Mouse (Mus musculus): ENCODE measurements around the gene Rftn1.

DNA sequence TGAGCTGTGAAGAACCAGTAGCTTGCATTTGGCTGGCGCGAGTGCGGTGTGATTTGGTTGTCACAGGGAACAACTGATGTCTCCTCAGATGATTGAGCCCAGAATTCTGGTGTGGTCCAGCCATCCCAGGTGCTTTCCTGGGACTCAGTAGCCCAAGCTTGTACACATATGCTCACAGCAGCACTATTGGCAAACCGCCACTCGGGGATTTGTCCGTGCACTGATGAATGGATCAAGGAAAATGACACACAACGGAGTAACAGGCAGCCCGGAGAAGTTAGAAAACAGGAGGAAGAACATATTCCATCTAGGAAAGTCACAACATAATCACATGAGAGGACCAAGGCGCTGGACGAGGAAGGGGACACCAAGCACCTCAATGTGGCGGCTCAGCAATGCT is 42.3 kb upstream of the Rftn1 start:
- no peak for TF ChIP-seq CTCF (conservative IDR thresholded peaks at IDR 0.05; ENCODE audit: insufficient read depth, insufficient read length, low read depth, low read length)
- TF ChIP-seq POLR2A (IDR thresholded peaks at IDR 0.05; ENCODE audit: low read depth, low read length), result no peak
